Mouse (Mus musculus): ENCODE results near the gene Tnfrsf23. TPM values are rescaled to one million over a fixed set of nuclear protein-coding genes. Genes with fewer than 3 reads are reported as not detected.

Tnfrsf23 gene
- 2.5 and 3.0 TPM in 2 replicates for polyA plus RNA-seq (2012; rRNA removed)

DNA sequence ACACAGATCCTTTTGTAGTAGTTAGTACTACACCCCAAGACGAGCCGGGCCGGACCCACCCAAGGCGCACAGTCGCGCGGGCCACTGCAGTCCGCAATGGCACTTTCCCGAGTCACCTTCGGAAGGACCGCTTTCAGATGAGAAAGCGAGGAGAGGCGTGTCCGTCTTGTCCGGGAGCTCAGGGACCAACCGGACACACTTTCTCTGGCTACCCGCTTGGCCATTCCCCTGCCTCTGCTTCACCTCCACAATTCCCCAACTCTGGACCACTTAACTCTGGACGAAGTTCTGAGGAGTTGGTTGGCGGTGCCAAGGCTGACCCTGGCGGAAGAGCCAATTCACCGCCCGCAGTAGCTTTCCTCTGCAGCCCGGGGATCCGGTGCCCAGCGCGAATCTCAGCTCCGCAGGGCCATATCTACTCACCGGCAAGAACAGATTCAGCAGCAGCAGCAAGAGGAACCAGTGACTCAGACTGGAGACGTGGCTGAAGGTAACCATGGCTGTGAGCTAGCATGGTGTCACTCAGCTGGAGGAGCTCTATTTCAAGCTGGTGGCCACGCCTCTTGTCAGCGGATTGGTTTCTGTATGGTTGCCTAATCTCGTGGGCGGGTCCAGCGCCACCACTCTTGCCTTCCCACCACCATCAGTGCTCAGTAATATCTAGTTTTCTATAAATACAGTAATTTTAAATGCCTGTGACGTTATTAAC, at the start of gene Tnfrsf23:
Gene Tnfrsf23 (minus strand): TSS at position 514 of the 709 bp plus-strand sequence.
- TF ChIP-seq CTCF (IDR thresholded peaks at IDR 0.05; ENCODE audit: extremely low read depth, insufficient read depth, low read length) = no peak
- peak; percentile 86 for TF ChIP-seq POLR2A (IDR thresholded peaks at IDR 0.05; ENCODE audit: extremely low read depth, insufficient read depth, low read length)
- H3K27ac ChIP-seq (ENCODE audit: insufficient read depth, low read length) = no peak within 1 kb of the TSS
- H3K4me1 ChIP-seq (ENCODE audit: control insufficient read depth, insufficient read depth, low read length) = no peaks in the 10 kb centered on the region
- peak within 1 kb of the TSS; percentile 2 for H3K4me3 ChIP-seq (ENCODE audit: insufficient read depth, low read length)

DNA sequence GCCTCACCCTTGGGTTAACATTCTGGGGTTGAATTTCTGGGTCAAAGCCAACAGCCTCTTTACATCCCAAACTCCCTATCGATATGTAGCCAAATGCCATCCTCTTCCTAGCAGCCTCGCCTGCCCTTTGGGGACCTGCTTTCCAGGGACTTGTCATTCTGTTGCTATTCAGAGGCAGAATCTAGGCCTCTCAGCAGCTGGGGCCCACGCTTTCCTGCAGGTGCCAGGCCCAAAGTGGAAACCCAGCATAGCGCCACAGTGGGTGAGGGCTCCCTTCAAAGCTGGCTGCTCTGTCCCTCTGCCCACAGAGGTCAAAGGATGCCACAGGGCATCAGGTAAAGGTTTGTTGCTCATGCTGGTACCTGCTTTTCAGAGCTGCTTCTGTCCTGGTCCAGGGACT, 48.1 kb upstream of the Tnfrsf23 start:
- Histone ChIP-seq H3K4me1 (ENCODE audit: control insufficient read depth, insufficient read depth, low read length) (peaks cover 7% of the 10 kb centered on the region), H3K27ac (ENCODE audit: insufficient read depth, low read length) (no peak overlapping the region), H3K4me3 (ENCODE audit: insufficient read depth, low read length) (no peak overlapping the region)
- TF ChIP-seq POLR2A (IDR thresholded peaks at IDR 0.05; ENCODE audit: extremely low read depth, insufficient read depth, low read length) (no peak), CTCF (IDR thresholded peaks at IDR 0.05; ENCODE audit: extremely low read depth, insufficient read depth, low read length) (no peak)

DNA sequence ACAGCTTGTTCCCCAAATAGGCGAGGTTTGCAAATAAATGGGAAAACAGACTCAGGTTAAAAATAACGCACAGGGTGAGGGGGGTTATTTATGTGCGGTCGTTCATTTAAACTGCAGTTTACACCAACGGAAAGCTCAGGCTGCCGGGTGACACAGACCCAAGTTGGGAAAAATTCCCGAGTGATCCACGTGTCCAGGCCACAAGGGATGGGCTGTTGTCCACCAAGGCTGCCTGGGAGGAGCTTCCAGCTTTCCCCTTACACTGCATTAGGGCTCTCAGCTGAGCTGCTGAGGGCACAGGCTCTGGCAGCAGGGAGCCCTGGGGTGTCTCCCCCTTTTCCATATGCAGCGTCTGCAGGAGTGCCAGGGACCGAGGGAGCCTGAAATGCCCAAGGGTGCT, 44.2 kb upstream of the Tnfrsf23 start:
- no peak for TF ChIP-seq CTCF (IDR thresholded peaks at IDR 0.05; ENCODE audit: extremely low read depth, insufficient read depth, low read length)
- no peak for TF ChIP-seq POLR2A (IDR thresholded peaks at IDR 0.05; ENCODE audit: extremely low read depth, insufficient read depth, low read length)
- Histone ChIP-seq H3K27ac (ENCODE audit: insufficient read depth, low read length) (no peak overlapping the region), H3K4me3 (ENCODE audit: insufficient read depth, low read length) (no peak overlapping the region), H3K4me1 (ENCODE audit: control insufficient read depth, insufficient read depth, low read length) (peaks cover 7% of the 10 kb centered on the region)

DNA sequence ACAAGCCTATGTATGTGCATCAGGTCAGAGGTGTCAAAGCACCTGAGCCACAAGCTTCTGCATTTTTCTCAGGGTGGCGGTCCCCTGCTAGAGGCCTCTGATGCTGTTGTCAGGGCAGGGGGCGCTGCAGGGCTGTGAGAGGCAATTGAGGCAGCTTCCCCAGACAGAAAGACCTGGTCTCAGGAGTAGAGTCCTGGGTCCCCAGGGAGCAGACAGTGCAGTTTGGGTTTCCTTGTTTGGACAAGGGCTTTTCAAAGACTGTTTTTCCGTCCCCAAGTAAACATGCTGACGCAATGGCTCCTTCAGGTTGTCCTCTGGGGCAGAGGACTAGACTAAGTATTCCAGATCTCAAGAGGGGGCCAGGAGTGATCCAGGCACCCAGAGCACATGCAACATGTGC, 40.7 kb upstream of the Tnfrsf23 start:
- Histone ChIP-seq H3K4me3 (ENCODE audit: insufficient read depth, low read length) (no peak overlapping the region), H3K4me1 (ENCODE audit: control insufficient read depth, insufficient read depth, low read length) (no peaks in the 10 kb centered on the region; the same call in 1 of the 2 replicates), H3K27ac (ENCODE audit: insufficient read depth, low read length) (no peak overlapping the region)
- no peak for TF ChIP-seq CTCF (IDR thresholded peaks at IDR 0.05; ENCODE audit: extremely low read depth, insufficient read depth, low read length)
- no peak for TF ChIP-seq POLR2A (IDR thresholded peaks at IDR 0.05; ENCODE audit: extremely low read depth, insufficient read depth, low read length)

DNA sequence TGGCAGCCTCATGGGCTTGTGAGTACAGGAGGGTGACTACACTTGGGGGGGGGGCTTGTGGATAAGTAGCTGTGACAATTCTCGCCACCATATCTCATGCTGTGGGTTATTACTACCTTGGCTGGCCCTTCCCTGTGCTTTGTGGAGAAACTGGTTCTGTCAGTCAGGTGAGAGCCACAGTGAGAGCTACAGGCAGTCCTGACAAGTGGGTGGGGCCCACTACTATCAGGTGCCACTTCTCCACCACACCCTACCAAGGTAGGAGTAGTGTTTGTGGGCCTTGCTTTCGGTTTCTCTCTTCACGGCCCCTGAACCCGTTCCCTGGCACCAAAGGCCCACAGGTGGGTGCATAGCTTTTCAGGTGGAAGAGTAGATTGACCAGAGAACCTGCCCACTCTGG, 38.2 kb upstream of the Tnfrsf23 start:
- Histone ChIP-seq H3K4me1 (ENCODE audit: control insufficient read depth, insufficient read depth, low read length) (no peaks in the 10 kb centered on the region; the same call in 1 of the 2 replicates), H3K27ac (ENCODE audit: insufficient read depth, low read length) (no peak overlapping the region), H3K4me3 (ENCODE audit: insufficient read depth, low read length) (no peak overlapping the region)
- TF ChIP-seq POLR2A (IDR thresholded peaks at IDR 0.05; ENCODE audit: extremely low read depth, insufficient read depth, low read length) = no peak
- no peak for TF ChIP-seq CTCF (IDR thresholded peaks at IDR 0.05; ENCODE audit: extremely low read depth, insufficient read depth, low read length)

DNA sequence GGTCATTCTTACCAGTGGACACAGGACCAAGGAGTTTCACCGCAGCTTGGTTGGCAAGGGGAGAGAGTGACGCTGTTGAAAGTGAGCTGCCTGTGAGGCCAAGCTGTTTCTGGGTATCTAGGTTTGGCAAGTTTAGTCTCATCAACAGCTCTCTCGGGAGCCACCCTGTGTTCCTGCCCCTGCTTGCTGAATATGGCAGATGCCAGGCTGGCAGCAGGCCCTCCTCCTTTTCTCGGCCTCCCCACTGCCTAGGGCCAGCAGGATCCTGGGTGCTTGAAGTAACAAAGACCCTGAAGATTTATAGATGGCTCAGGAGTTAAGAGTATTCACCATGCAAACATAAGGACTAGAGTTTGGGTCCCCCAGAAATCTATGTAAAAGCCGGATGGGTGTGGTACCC, 37.0 kb upstream of the Tnfrsf23 start:
- Histone ChIP-seq H3K4me3 (ENCODE audit: insufficient read depth, low read length) (no peak overlapping the region), H3K27ac (ENCODE audit: insufficient read depth, low read length) (no peak overlapping the region), H3K4me1 (ENCODE audit: control insufficient read depth, insufficient read depth, low read length) (no peaks in the 10 kb centered on the region; the same call in 1 of the 2 replicates)
- TF ChIP-seq POLR2A (IDR thresholded peaks at IDR 0.05; ENCODE audit: extremely low read depth, insufficient read depth, low read length) = no peak

DNA sequence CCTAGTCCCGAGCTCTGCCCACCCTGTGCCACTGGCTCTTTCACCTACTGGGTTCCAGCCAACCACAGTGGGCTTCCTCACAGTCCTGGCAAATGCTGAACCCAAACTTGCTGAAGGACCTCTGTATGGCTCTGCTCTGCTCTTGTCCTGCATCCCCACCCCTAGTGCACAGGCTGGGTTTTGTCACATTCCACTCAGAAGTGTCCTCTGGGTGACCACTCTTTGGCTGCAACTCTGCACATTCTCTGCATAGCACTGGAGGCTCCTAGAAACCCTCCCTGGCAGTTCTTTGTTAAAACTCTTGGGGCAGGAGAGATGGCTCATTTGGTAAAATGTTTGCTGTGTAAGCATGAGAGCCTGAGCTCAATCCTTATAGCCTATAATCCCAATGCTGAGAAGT, 32.1 kb upstream of the Tnfrsf23 start:
- H3K4me3 ChIP-seq (ENCODE audit: insufficient read depth, low read length) = no peak overlapping the region

DNA sequence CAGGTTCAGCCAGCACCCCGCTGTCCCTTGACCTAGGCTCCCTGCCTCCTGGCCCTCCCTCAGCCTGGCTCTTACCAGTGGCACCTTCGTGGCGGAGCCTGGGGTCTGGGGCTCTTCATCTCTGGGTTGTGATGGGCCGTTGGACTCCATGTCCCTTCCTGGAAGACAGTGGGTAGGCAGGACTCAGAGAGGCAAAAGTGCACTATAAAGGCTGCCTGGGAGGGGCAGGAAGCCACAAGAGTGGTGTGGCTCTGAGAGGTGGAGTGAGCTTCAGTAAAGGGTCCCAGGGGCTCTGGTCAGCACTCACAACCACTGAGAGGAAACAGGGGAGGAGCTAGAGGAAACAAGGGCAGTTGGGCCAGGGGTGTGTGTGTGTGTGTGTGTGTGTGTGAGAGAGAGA, 27.7 kb upstream of the Tnfrsf23 start:
- Histone ChIP-seq H3K4me1 (ENCODE audit: control insufficient read depth, insufficient read depth, low read length) (no peaks in the 10 kb centered on the region), H3K27ac (ENCODE audit: insufficient read depth, low read length) (no peak overlapping the region), H3K4me3 (ENCODE audit: insufficient read depth, low read length) (no peak overlapping the region)
- TF ChIP-seq POLR2A (IDR thresholded peaks at IDR 0.05; ENCODE audit: extremely low read depth, insufficient read depth, low read length) = no peak
- no peak for TF ChIP-seq CTCF (IDR thresholded peaks at IDR 0.05; ENCODE audit: extremely low read depth, insufficient read depth, low read length)

More for the DNA sequence above, 32.1 kb upstream of the Tnfrsf23 start:
- no peak for TF ChIP-seq POLR2A (IDR thresholded peaks at IDR 0.05; ENCODE audit: extremely low read depth, insufficient read depth, low read length)
- no peak for TF ChIP-seq CTCF (IDR thresholded peaks at IDR 0.05; ENCODE audit: extremely low read depth, insufficient read depth, low read length)
- Histone ChIP-seq H3K27ac (ENCODE audit: insufficient read depth, low read length) (no peak overlapping the region), H3K4me1 (ENCODE audit: control insufficient read depth, insufficient read depth, low read length) (no peaks in the 10 kb centered on the region)

DNA sequence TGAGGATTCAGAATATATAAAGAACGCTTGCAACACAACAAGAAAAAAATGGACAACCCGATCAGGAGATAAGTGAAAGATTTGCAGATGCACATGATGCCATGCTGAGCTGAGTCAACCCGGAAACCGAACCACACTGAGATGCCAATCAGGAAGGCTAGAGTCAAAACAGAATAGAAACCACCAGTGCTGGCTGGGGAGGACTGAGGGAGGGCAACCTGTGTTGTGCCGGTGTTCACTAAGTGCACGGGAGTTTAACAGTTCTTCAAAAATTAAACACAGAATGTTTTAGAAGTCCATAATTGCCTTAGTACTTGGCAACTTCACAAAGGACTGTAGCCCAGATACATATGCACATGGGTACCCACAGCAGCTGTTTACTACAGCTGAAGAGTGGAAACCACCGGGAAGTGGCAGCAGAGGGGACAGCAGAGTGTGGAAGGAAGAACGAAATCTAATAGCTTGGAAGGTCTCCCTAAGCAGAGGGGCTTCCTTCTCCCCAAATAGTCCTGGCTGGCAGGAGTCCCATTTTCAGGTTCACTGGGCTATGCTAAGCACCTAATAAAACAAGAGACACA, 27.2 kb upstream of the Tnfrsf23 start:
- H3K4me3 ChIP-seq (ENCODE audit: insufficient read depth, low read length) = no peak overlapping the region
- no peaks in the 10 kb centered on the region for H3K4me1 ChIP-seq (ENCODE audit: control insufficient read depth, insufficient read depth, low read length)
- TF ChIP-seq CTCF (IDR thresholded peaks at IDR 0.05; ENCODE audit: extremely low read depth, insufficient read depth, low read length) = no peak
- TF ChIP-seq POLR2A (IDR thresholded peaks at IDR 0.05; ENCODE audit: extremely low read depth, insufficient read depth, low read length) = no peak
- no peak overlapping the region for H3K27ac ChIP-seq (ENCODE audit: insufficient read depth, low read length)

DNA sequence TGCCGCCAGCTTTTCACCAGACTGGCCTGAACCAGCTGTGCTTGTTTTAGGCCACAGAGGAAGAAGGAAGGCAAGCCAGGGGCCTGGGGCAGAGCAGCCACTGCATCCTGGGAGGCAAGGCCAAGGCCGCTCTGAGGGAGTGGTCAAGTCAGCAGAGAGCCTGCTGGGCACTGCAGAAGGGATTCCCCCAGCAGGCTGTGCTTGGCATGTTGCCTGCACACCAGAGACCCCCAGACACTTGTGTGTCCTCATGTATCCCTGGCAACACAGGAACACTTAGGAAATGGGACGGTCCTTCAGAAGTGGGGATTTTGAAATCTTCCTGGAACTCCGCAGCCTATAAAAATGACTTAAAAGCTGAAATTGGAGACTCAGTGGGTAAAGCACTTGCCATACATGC, 26.4 kb upstream of the Tnfrsf23 start:
- Histone ChIP-seq H3K4me3 (ENCODE audit: insufficient read depth, low read length) (no peak overlapping the region), H3K4me1 (ENCODE audit: control insufficient read depth, insufficient read depth, low read length) (no peaks in the 10 kb centered on the region), H3K27ac (ENCODE audit: insufficient read depth, low read length) (no peak overlapping the region)
- TF ChIP-seq POLR2A (IDR thresholded peaks at IDR 0.05; ENCODE audit: extremely low read depth, insufficient read depth, low read length) (no peak), CTCF (IDR thresholded peaks at IDR 0.05; ENCODE audit: extremely low read depth, insufficient read depth, low read length) (no peak)
